8 mouse cellular contexts compared by ENCODE assay signal in the genomic region with DNA sequence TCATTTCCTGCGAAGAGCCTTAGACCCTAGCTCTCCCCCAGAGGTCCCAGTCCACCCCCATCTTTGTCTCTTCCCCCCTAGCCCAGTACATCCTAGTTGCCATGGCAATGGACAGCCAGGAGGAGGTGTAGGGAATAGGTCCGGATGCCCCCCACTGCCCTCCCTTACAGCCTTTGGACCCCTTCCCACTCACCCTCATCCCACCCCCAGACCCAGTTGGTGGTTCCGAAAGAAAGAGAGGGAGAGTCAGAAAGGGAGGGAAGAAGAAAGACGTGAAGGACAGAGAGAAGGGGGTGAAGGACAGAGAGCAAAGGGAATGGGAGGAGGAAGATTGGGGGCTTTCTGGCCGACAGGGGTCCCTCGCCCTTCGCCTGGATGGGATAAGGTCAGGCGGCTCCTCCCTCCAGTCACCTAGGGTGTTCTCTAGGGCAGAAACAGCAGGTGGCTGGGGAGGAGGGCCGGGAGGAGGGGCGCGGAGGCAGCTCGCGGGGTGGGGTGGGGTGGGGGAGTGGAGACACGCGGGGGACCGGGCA. TPM values are rescaled to one million over a fixed set of nuclear protein-coding genes. Genes with fewer than 3 reads are reported as not detected.
DNase-seq lines count a peak whose midpoint lies in the region; ATAC-seq and TF ChIP-seq lines count a peak whose summit lies in the region.

No protein-coding gene starts in this region.

- intact Hi-C loops in heart, postnatal 25 days (cut with DNase I): loop anchor here (2.0 kb wide), 1 partner anchor 40 kb away; no protein-coding TSS in a partner anchor

- H3K4me3 ChIP-seq in heart, embryonic 14.5 days (ENCODE audit: control insufficient read depth in 1 of 2, insufficient read depth in 1 of 2, low read depth in 1 of 2, low read length in 2 of 2): peak overlapping the region; percentile 54 to 62
- H3K4me3 ChIP-seq in ES-E14 (ENCODE audit: insufficient read depth in 1 of 2, low read depth in 1 of 2, low read length in 2 of 2, poor library complexity in 1 of 2, severe bottlenecking in 1 of 2): peak overlapping the region; percentile 79 to 81
- peak overlapping the region; percentile 51 for H3K4me3 ChIP-seq in embryonic facial prominence, embryonic 15.5 days (replicated peaks)
- H3K4me3 ChIP-seq in liver, embryonic 12.5 days: peak overlapping the region; percentile 48

- peak overlapping the region; percentile 77 for H3K9ac ChIP-seq in heart, embryonic 14.5 days (ENCODE audit: low read length)
- peak overlapping the region; percentile 71; the same call in 1 of the 2 replicates for H3K9ac ChIP-seq in ES-E14 (ENCODE audit: insufficient read depth, low read depth, low read length, poor library complexity, severe bottlenecking)
- H3K9ac ChIP-seq in embryonic facial prominence, embryonic 15.5 days: peak overlapping the region; percentile 24
- H3K9ac ChIP-seq in liver, embryonic 12.5 days: no peak overlapping the region; the same call in 1 of the 2 replicates

- H3K27ac ChIP-seq in heart, embryonic 14.5 days (replicated peaks in 1 of 2; ENCODE audit: control insufficient read depth in 1 of 2, insufficient read depth in 1 of 2, low read depth in 2 of 2, low read length in 2 of 2): no peak overlapping the region
- H3K27ac ChIP-seq in ES-E14 (ENCODE audit: insufficient read depth, low read depth, low read length, poor library complexity, severe bottlenecking): no peak overlapping the region
- no peak overlapping the region for H3K27ac ChIP-seq in embryonic facial prominence, embryonic 15.5 days (replicated peaks)
- H3K27ac ChIP-seq in liver, embryonic 12.5 days: no peak overlapping the region

- H3K4me1 ChIP-seq in heart, embryonic 14.5 days (ENCODE audit: control insufficient read depth in 2 of 2, insufficient read depth in 2 of 2, low read length in 2 of 2): peaks cover 14 to 22% of the 10 kb centered on the region in 2 experiments; a peak in 3 of 4 replicates
- H3K4me1 ChIP-seq in ES-E14 (ENCODE audit: control insufficient read depth in 2 of 2, insufficient read depth in 2 of 2, low read length in 2 of 2, poor library complexity in 1 of 2): peaks cover 4 to 30% of the 10 kb centered on the region in 2 experiments; a peak in 3 of 4 replicates
- peaks cover 54% of the 10 kb centered on the region for H3K4me1 ChIP-seq in embryonic facial prominence, embryonic 15.5 days
- peaks cover 17% of the 10 kb centered on the region for H3K4me1 ChIP-seq in liver, embryonic 12.5 days

- DNase-seq in heart, postnatal 25 days (ENCODE audit: low spot score): no peak
- no peak for DNase-seq in ES-E14 (ENCODE audit: low read depth, low spot score)
- DNase-seq in thymus, postnatal 10 days (ENCODE audit: low spot score in 2 of 2): peak; percentile 78 to 83
- DNase-seq in adrenal gland, adult 18-20 months (ENCODE audit: low spot score in 2 of 2): no peak
- DNase-seq in ovary, adult 18-20 months (ENCODE audit: low spot score): no peak

- peak overlapping the region; percentile 96 for H3K4me2 ChIP-seq in heart, embryonic 14.5 days (ENCODE audit: low read length)
- H3K4me2 ChIP-seq in embryonic facial prominence, embryonic 15.5 days (replicated peaks): peak overlapping the region; percentile 76
- H3K4me2 ChIP-seq in liver, embryonic 12.5 days: peak overlapping the region; percentile 72

- 0 out of 2 replicates have a peak, but pooled peaks have one; percentile 8 for ATAC-seq in heart, embryonic 14.5 days (ENCODE audit: insufficient number of reproducible peaks, insufficient read depth, low FRiP score, low read depth)
- no peak for ATAC-seq in embryonic facial prominence, embryonic 15.5 days (ENCODE audit: insufficient number of reproducible peaks, low FRiP score, low TSS enrichment, low read depth)
- peak; percentile 12; the same call in 1 of the 2 replicates for ATAC-seq in liver, embryonic 12.5 days

- in situ Hi-C loops in ES-E14 (cut with MboI; ENCODE audit: low sequenced_read_pairs in 2 of 2, unreplicated experiment in 2 of 2): no loop called here

- H3K9me3 ChIP-seq in heart, embryonic 14.5 days (ENCODE audit: control insufficient read depth, low read length): no peaks in the 10 kb centered on the region
- no peaks in the 10 kb centered on the region for H3K9me3 ChIP-seq in ES-E14 (ENCODE audit: control insufficient read depth, insufficient read depth, low read depth, low read length)
- H3K9me3 ChIP-seq in embryonic facial prominence, embryonic 15.5 days (replicated peaks): no peaks in the 10 kb centered on the region
- H3K9me3 ChIP-seq in liver, embryonic 12.5 days (replicated peaks): no peaks in the 10 kb centered on the region

- peaks cover 32% of the 10 kb centered on the region for H3K27me3 ChIP-seq in heart, embryonic 14.5 days (ENCODE audit: control insufficient read depth, insufficient read depth, low read length)
- H3K27me3 ChIP-seq in embryonic facial prominence, embryonic 15.5 days: no peaks in the 10 kb centered on the region; the same call in none of the 2 replicates
- peaks cover 91% of the 10 kb centered on the region for H3K27me3 ChIP-seq in liver, embryonic 12.5 days (replicated peaks)

- no peaks in the 10 kb centered on the region for H3K36me3 ChIP-seq in heart, embryonic 14.5 days (ENCODE audit: control insufficient read depth, insufficient read depth, low read length)
- no peaks in the 10 kb centered on the region; the same call in 1 of the 2 replicates for H3K36me3 ChIP-seq in ES-E14 (ENCODE audit: control insufficient read depth, insufficient read depth, low read length, poor library complexity, severe bottlenecking)
- H3K36me3 ChIP-seq in embryonic facial prominence, embryonic 15.5 days: no peaks in the 10 kb centered on the region
- H3K36me3 ChIP-seq in liver, embryonic 12.5 days: no peaks in the 10 kb centered on the region

- WGBS in heart, embryonic 14.5 days: 1% methylated on average over 15 of the region's 16 CpGs
- WGBS in embryonic facial prominence, embryonic 15.5 days: 2% methylated on average over 16 of the region's 16 CpGs
- 4% methylated on average over 10 of the region's 16 CpGs for WGBS in liver, embryonic 12.5 days (ENCODE audit: insufficient replicate concordance)

TF ChIP-seq in ES-E14, 5 proteins besides CTCF, POLR2A, EP300 and RAD21:
- TF ChIP-seq MAFK (IDR thresholded peaks at IDR 0.05; ENCODE audit: insufficient read depth, low read depth, low read length): no peak
- no peak for TF ChIP-seq ZC3H11A (IDR thresholded peaks at IDR 0.05; ENCODE audit: borderline replicate concordance, low read depth, low read length)
- TF ChIP-seq ZNF384 (IDR thresholded peaks at IDR 0.05; ENCODE audit: low read depth, low read length): no peak
- no peak for TF ChIP-seq CHD2 (IDR thresholded peaks at IDR 0.05; ENCODE audit: low read depth, low read length)

RNA-seq across cellular contexts. Expression of a gene that starts 0.6 kb away (rescaled TPM):
- 0.71 and 0.86 TPM in 2 replicates for polyA plus RNA-seq in heart, embryonic 14.5 days (2014; fragmentation: Nextera tagmentation; extraction: Ambion mirVana)
- total RNA-seq in heart, postnatal 25 days (2021): 1 to 10 TPM in 1 of 2 experiments, under 1 TPM in 1; 0.62 to 1.0 TPM
- total RNA-seq in ES-E14 (2012; rRNA removed): 1.7 and 3.1 TPM in 2 replicates
- 2.6 and 3.4 TPM in 2 replicates for polyA plus RNA-seq in embryonic facial prominence, embryonic 15.5 days (2015; fragmentation: Nextera tagmentation; extraction: Ambion mirVana)
- 0.08 and 0.17 TPM in 2 replicates for polyA plus RNA-seq in liver, embryonic 12.5 days (2016; fragmentation: Nextera tagmentation; extraction: Ambion mirVana)
- total RNA-seq in adrenal gland, adult 18-20 months (2021): 1 to 10 TPM in 1 of 2 experiments, under 1 TPM in 1; 0.76 to 1.8 TPM

RNA-seq across cellular contexts. Expression of a gene that starts 5.6 kb away (rescaled TPM):
- 18.7 and 20.5 TPM in 2 replicates for polyA plus RNA-seq in heart, embryonic 14.5 days (2014; fragmentation: Nextera tagmentation; extraction: Ambion mirVana)
- 10 to 100 TPM; 12.3 to 13.5 TPM for total RNA-seq in heart, postnatal 25 days (2021)
- total RNA-seq in ES-E14 (2012; rRNA removed): 10.1 and 15.6 TPM in 2 replicates
- 55.9 and 57.6 TPM in 2 replicates for polyA plus RNA-seq in embryonic facial prominence, embryonic 15.5 days (2015; fragmentation: Nextera tagmentation; extraction: Ambion mirVana)
- 5.0 and 5.5 TPM in 2 replicates for polyA plus RNA-seq in liver, embryonic 12.5 days (2016; fragmentation: Nextera tagmentation; extraction: Ambion mirVana)
- 10 to 100 TPM; 24.1 to 24.4 TPM for total RNA-seq in adrenal gland, adult 18-20 months (2021)

RNA-seq across cellular contexts. Expression of a gene that starts 23.1 kb away (rescaled TPM):
- 6.7 and 7.5 TPM in 2 replicates for polyA plus RNA-seq in heart, embryonic 14.5 days (2014; fragmentation: Nextera tagmentation; extraction: Ambion mirVana)
- 1 to 10 TPM; 3.0 to 3.2 TPM for total RNA-seq in heart, postnatal 25 days (2021)
- 0.32 TPM in 1 of 2 replicates, not detected in the other for total RNA-seq in ES-E14 (2012; rRNA removed)
- 2.0 and 2.1 TPM in 2 replicates for polyA plus RNA-seq in embryonic facial prominence, embryonic 15.5 days (2015; fragmentation: Nextera tagmentation; extraction: Ambion mirVana)
- 0.29 and 0.43 TPM in 2 replicates for polyA plus RNA-seq in liver, embryonic 12.5 days (2016; fragmentation: Nextera tagmentation; extraction: Ambion mirVana)
- total RNA-seq in adrenal gland, adult 18-20 months (2021): 1 to 10 TPM; 9.2 to 9.6 TPM

RNA-seq across cellular contexts. Expression of a gene that starts 24.8 kb away (rescaled TPM):
- polyA plus RNA-seq in heart, embryonic 14.5 days (2014; fragmentation: Nextera tagmentation; extraction: Ambion mirVana): 0.16 TPM in 1 of 2 replicates, not detected in the other
- total RNA-seq in heart, postnatal 25 days (2021): 1 to 10 TPM in 1 of 2 experiments, under 1 TPM in 1; 0.73 to 1.3 TPM
- total RNA-seq in ES-E14 (2012; rRNA removed): 0.37 and 0.49 TPM in 2 replicates
- polyA plus RNA-seq in embryonic facial prominence, embryonic 15.5 days (2015; fragmentation: Nextera tagmentation; extraction: Ambion mirVana): 0.36 and 0.60 TPM in 2 replicates
- polyA plus RNA-seq in liver, embryonic 12.5 days (2016; fragmentation: Nextera tagmentation; extraction: Ambion mirVana): 0.05 and 0.07 TPM in 2 replicates
- 1 to 10 TPM in 1 of 2 experiments, under 1 TPM in 1; 0.36 to 1.8 TPM for total RNA-seq in adrenal gland, adult 18-20 months (2021)

RNA-seq across cellular contexts. Expression of a gene that starts 33.8 kb away (rescaled TPM):
- 126 and 139 TPM in 2 replicates for polyA plus RNA-seq in heart, embryonic 14.5 days (2014; fragmentation: Nextera tagmentation; extraction: Ambion mirVana)
- 1 to 10 TPM in 1 of 2 experiments, under 1 TPM in 1; 0.91 to 1.6 TPM for total RNA-seq in heart, postnatal 25 days (2021)
- total RNA-seq in ES-E14 (2012; rRNA removed): 128 and 137 TPM in 2 replicates
- 128 and 138 TPM in 2 replicates for polyA plus RNA-seq in embryonic facial prominence, embryonic 15.5 days (2015; fragmentation: Nextera tagmentation; extraction: Ambion mirVana)
- 193 TPM in 2 replicates for polyA plus RNA-seq in liver, embryonic 12.5 days (2016; fragmentation: Nextera tagmentation; extraction: Ambion mirVana)
- total RNA-seq in adrenal gland, adult 18-20 months (2021): 1 to 10 TPM in 1 of 2 experiments, under 1 TPM in 1; 0.77 to 2.7 TPM

Comparison
In these comparisons a context has a peak if more than half of its experiments do, and no peak if none do; other contexts are left out.
1. DNase-seq: peak in thymus, postnatal 10 days (2 of 2); none in heart, postnatal 25 days (single experiment), ES-E14 (single experiment), adrenal gland, adult 18-20 months (0 of 2) and ovary, adult 18-20 months (single experiment).
2. Peak in every context shown above with its lines, with median percentiles within 50 percentile points of each other: H3K4me2 ChIP-seq and H3K4me3 ChIP-seq.